Mouse (Mus musculus): ENCODE measurements around the gene Atp8b4.

DNA sequence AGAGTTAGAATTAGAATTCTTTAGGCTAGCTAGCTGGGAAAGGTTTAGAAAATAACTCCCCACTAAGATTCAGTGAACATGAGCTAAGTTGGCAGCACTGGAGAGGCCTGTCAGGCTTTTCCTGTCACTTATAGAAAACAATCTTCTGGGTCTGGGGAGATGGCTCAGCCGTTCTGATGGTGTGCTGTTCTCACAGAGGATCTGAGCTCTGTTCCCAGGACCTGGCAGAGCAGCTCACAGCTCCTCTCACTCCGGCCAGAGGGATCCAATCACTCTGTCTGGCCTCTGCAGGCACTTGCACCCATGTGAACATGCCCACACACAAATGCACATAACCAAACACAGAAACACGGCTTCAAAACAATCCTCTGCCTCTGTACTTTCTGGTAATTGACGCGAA, 27.6 kb downstream of the Atp8b4 start:
- TF ChIP-seq CTCF (IDR thresholded peaks at IDR 0.05; ENCODE audit: extremely low read depth, insufficient read depth, low read length) (no peak), POLR2A (IDR thresholded peaks at IDR 0.05; ENCODE audit: extremely low read depth, insufficient read depth, low read length) (no peak)
